Mouse (Mus musculus): ENCODE measurements around the gene Luzp2.
A peak's percentile ranks its signal among the peaks of the same experiment; 100 is the strongest.

Gene Luzp2

DNA sequence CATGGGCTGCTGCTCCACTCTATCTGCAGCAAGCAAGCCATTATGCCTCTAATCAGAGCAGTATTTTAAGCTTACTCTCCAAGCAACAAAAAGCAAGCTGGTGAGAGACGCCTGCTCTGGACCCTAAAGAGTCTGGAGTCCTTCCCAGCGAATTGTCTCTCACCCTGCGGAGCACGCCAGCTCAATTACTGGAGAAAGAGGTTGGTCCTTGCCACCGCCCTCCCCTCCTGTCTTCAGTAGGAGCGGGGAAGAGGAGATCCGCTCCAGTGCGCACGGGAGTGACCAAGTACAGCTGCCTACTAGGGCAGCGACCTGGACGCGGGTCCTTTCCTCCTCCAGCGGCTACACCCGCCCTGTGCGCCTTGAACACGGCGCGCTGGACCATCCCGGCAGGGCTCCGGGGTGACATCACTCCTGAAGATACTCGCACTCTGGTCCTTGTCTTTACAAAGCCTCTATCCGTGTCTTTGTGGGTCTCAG lies at the start of gene Luzp2:
Gene Luzp2, plus strand, starts transcription at position 127 of the 480 bp plus-strand sequence.
- DNase-seq = peak; percentile 15 to 25

GRCm38 (mm10) chr7:54787456-54787855 lies 47.8 kb upstream of the Luzp2 start:
- no peak for DNase-seq

GRCm38 (mm10) chr7:54818606-54819005 lies 16.7 kb upstream of the Luzp2 start:
- DNase-seq = no peak

DNA sequence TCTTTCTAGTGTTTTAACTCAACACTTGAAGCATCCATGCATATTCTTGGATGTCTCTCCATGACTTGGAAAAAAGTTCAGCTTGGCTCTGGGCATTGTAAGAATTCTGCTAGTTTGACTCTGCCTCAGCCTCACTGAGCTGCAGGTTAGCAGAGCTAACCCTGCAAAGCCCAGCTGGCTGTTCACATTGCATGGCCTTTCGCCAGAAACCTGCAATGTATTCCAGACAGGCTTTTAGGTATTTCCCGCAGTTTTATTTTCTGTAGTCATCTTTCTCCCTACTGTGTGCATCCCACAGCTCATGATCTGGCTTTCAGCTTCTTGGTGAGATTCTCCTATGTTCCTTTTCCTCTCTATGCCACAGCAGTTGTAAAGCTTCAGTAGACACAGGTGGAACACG lies 6.5 kb upstream of the Luzp2 start:
- no peak for DNase-seq

- DNase-seq = no peak
These were observed 634 bp downstream of the Luzp2 start for GRCm38 (mm10) chr7:54835911-54836352.

DNA sequence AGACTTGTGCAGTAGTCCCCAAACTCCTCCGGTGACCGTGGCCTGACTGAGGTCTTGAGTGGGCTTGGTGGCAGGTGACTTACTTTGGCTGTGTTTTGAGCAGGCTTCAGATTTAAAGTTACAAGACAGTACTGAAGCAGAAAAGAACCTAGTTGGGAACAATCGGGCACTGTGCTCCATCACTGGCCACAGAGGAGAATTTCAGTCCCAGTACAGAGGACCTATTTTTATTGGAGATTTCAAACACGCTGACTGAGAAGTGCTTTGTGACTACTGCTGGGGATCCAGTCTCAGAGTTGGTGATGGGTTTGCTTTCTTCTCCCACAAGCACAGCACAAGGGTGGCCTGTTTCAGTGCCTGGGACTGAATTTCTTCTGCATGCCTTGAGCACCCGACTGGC lies 1.1 kb downstream of the Luzp2 start:
- DNase-seq = peak in 1 of 2 experiments; percentile 4

GRCm38 (mm10) chr7:54842807-54843335 lies 7.6 kb downstream of the Luzp2 start:
- DNase-seq = no peak

GRCm38 (mm10) chr7:54845875-54846691 lies 10.8 kb downstream of the Luzp2 start:
- DNase-seq = no peak

DNA sequence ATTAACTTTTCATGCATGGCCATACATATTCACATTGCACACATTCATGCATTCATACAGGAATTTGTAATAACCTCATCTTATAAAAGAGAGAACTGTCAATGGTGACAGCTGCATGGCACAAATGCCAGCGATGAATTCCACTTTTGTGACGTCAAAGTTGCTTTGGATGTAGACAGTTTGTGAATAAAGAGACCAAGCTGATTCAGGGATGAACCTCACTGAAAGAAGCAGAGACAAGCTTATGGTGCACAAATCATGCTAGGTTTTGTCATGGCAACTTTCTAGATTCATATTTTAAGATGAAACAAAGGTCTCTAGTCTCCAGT lies 11.4 kb downstream of the Luzp2 start:
- DNase-seq = no peak

GRCm38 (mm10) chr7:54852860-54853259 lies 17.6 kb downstream of the Luzp2 start:
- no peak for DNase-seq

DNA sequence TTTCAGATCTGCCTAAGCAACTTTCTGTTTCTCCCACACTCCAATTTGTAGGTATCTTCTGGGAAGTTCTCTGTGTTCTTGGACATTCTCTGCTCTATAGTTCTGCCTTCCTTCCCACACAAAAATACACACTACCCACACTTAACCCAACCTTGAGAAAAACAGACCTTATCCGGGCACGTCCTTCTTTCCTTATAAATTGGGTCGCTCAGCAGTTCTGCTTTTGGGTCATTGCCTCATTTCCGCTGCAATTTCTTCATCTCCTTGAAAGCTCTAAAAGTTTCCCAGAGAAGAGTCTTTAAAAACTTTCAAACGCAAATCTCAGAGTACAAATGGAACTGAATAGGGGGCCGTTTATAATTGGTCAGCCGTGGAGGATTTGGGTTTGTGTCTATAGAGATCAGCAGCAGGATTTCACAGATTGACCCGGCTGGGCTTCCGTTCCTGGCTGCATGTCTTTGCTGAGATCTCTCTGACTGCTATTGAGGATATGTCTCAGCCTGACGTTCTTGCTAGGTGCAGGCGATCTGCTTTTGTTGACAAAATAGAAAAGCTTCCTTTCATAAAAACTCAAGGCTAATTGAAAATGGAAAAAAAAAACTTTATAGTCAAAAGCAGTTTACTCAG lies 26.0 kb downstream of the Luzp2 start:
- peak in 1 of 2 experiments; percentile 2 for DNase-seq

DNA sequence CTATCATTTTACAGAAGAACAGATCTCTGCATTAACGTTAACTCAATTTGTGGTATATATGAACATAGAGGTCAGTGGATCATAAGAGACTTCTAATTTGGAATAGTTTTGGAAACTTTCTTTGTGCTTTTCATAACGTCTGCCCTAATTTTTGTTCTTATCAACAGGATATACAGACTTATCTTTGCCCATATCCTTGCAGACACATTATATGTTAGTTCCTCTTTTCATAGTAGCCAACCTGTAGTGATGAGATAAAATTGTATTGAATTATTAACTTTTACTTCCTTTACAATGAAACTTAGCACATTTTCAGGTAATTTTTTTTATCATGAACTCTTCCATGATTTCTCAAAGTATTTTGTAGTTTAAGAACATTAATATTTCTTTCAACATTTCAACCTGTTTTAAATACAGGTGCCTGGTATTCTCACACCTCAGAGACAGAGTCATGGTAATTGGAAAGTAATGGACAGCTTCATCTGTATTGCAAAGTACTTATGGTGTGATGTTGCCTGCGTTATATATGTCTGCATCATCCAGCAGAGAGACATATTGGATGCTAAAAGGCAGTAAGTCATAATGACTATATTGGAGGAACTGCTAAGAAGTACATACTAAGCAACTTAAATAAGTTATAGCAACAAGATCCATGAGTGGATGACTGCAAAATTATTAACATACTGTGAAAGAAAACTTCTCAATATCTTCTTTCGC lies 43.8 kb downstream of the Luzp2 start:
- DNase-seq = no peak

DNA sequence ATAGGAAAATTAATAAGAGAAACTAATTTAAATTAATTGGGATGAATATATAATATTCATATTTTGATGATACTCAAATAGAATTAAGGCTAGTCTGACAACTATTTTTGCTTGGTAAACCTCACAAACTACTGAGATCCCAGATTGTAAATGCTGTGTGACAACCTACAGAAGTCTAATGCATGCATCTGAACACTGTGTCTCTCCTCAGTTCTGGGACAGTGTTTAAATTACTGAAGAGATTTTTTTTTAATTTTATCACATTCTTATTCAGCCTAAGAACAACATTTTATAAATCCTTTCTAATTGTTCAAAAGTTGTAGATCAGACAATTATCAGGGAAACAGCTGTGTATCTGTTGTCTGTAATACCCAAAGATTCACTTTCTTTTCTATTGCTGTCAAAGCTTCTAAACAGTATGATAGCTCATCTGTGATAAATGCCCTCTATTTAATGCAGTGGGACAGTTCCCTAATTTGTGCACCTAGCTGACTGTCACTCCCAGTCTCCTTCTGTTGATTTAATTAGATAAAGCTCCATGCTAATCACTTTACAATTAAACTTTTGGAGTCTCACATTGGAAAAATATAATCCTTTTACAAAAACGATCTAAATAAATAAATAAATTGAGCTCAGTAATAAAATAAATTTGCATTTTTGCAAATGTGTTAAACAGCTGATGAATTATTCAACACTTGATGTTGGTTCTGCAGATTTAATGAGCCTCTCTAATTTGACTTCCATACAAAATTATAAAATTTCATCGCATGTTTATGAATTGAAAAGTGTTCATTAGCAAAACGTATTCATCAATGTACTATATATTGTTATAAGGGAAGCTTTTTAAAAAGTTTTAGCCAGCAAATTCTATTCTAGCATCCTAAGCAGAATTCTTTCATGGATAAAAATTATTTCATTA lies 58.7 kb downstream of the Luzp2 start:
- DNase-seq = no peak

DNA sequence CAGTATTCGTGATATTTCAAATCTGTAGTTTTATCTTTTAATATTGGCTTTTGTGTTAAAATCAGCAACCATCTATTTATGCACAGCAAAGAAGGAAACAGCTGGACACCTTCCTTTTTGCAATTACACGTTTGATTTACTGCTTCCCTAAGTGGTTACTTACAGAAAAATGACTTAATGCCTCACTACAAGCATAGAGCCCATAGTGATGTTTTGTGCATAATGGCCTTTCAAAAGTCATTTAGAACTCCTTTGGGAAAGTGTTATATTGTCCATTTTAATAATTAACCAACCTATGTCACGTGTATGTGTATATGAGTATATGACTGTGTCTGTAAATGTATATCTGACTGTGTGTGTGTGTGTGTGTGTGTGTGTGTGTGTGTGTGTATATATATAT lies 63.3 kb downstream of the Luzp2 start:
- no peak for DNase-seq

DNA sequence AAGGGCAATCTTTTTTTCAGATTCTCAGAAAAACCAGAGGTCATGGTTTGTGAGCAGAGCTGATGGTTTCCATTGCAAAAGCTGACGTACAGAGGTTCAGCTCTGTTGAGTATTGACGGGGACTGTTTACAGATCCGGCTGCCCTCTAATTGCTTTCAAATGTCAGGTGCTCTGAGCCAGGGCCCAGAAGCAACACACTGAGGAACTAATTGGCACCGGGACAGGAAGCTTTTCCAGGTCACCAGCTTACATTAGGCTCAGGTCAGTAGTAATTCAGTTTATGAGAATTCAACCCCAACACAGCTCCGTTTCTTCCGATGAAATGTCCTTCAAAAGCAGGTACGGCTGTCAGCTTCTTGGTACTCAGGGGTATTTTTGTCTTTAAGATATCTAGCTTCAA lies 74.7 kb downstream of the Luzp2 start:
- peak; percentile 15 to 16 for DNase-seq

- DNase-seq = no peak
These were observed 78.7 kb downstream of the Luzp2 start for GRCm38 (mm10) chr7:54914030-54914429.

DNA sequence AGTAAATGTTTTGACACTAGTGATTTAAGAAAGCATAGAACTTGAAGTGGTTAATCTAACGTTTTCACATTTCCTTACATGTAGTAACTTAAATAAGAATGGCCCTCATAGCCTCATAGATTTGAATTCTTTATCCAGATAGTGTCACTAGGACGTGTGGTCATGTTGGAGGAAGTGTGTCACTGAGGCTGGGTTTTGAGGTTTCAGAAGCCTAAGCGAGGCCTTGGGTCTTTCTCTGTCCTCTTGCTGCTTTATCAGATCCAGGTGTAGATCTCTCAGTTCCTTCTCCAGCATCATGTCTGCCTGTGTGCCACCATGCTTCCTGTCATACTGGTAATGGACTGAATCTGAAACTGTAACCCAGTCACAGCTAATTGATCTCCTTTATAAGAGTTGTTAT lies 86.7 kb downstream of the Luzp2 start:
- DNase-seq = no peak

GRCm38 (mm10) chr7:54956759-54957158 lies 121.5 kb downstream of the Luzp2 start:
- no peak for DNase-seq

- DNase-seq = no peak
These were observed 127.4 kb downstream of the Luzp2 start for GRCm38 (mm10) chr7:54962678-54963077.

DNA sequence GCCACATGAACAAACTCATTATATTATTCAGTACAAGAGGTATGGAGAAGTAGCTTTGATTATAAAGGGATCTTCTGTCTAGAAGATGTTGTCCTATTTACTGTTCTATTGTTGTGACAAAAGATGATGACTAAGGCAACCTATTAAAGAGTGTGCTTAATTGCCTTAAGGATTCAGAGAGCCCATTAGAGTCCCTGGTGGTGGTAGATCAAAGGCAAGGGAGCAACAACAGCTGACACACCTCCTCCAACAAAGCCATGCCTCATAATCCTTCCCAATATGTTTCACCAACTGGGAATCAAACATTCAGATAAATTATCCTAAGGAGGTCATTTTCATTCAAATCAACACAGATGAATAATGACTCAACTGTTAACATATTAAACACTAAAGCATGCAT lies 142.1 kb downstream of the Luzp2 start:
- no peak for DNase-seq

DNA sequence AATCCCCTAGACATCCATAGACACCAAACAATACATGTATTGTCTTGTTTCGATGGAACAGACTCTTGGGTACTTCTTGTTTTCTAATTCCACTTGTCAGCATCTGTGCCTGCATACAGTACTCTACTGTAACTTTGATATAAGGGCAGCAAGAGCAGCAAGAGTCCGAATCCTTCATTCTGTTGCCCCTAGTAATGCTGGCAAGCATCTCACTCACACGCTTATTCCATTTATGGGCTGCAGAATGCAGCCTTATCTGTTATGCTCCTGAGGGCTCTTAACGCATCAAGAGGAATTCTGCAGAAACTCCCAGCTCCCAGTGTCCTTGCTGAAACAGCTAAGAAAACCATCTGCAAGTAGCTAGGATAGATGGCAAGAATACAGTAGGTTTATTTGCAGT lies 145.3 kb downstream of the Luzp2 start:
- no peak for DNase-seq

GRCm38 (mm10) chr7:55000397-55000796 lies 165.1 kb downstream of the Luzp2 start:
- no peak for DNase-seq

Data from cerebellum, adult 18-20 months (tissue).